25 mouse cellular contexts compared by ENCODE assay signal in genomic region chr19:57554086-57554485, GRCm38 (mm10). TPM values are rescaled to one million over a fixed set of nuclear protein-coding genes. Genes with fewer than 3 reads are reported as not detected.
DNase-seq lines count a peak whose midpoint lies in the region; ATAC-seq and TF ChIP-seq lines count a peak whose summit lies in the region.
"Had no signal": no experiment of that assay in that cellular context is flagged by ENCODE, and none has a peak within 500 bp of the region (broad histone marks: within the 10 kb centered on the region; RNA-seq: fewer than 3 reads in every experiment).

No protein-coding gene starts in this region.

- 0 out of 2 replicates have a peak, but pooled peaks cover 3% of the 10 kb centered on the region for H3K4me1 ChIP-seq in intestine, embryonic 14.5 days (replicated peaks; ENCODE audit: control insufficient read depth, insufficient read depth, low read length)
- H3K4me1 ChIP-seq in intestine, postnatal 0 days (replicated peaks; ENCODE audit: control insufficient read depth, insufficient read depth, low read length), result no peaks in the 10 kb centered on the region

- no peak overlapping the region for H3K4me3 ChIP-seq in intestine, embryonic 14.5 days (ENCODE audit: low read depth, low read length)
- no peak overlapping the region for H3K4me3 ChIP-seq in intestine, postnatal 0 days (ENCODE audit: low read depth, low read length)
- H3K4me3 ChIP-seq: embryonic facial prominence, embryonic 10.5 days; embryonic facial prominence, embryonic 12.5 days; forebrain, embryonic 13.5 days; forebrain, embryonic 15.5 days had no signal

- no peak for ATAC-seq in intestine, embryonic 14.5 days (replicated peaks; ENCODE audit: low FRiP score, low TSS enrichment, low read depth)
- ATAC-seq in intestine, postnatal 0 days, result no peak
- 0 out of 2 replicates have a peak, but pooled peaks have one; percentile 8 for ATAC-seq in common myeloid progenitor, adult 5-6 weeks (replicated peaks; ENCODE audit: low read depth, poor library complexity, severe bottlenecking)
- peak; percentile 52 for ATAC-seq in megakaryocyte, adult 5-6 weeks (ENCODE audit: poor library complexity, severe bottlenecking)
- ATAC-seq: activated CD4-positive, CD25-positive, alpha-beta regulatory T cell, adult 4 months; CD4-positive, CD25-positive, alpha-beta regulatory T cell, adult 4 months; forebrain, embryonic 13.5 days; forebrain, embryonic 15.5 days; forebrain, postnatal 0 days; Patski had no signal

- H3K27ac ChIP-seq in intestine, embryonic 14.5 days (ENCODE audit: low read depth), result no peak overlapping the region
- no peak overlapping the region for H3K27ac ChIP-seq in intestine, postnatal 0 days (ENCODE audit: low read depth, low read length)
- H3K27ac ChIP-seq: forebrain, embryonic 13.5 days; forebrain, embryonic 15.5 days had no signal

- no peak overlapping the region for H3K9ac ChIP-seq in intestine, embryonic 14.5 days (ENCODE audit: low read length)
- H3K9ac ChIP-seq in intestine, postnatal 0 days (ENCODE audit: low read depth, low read length), result no peak overlapping the region
- H3K9ac ChIP-seq: embryonic facial prominence, embryonic 12.5 days; forebrain, embryonic 13.5 days; forebrain, embryonic 15.5 days; forebrain, postnatal 0 days had no signal

- no peaks in the 10 kb centered on the region for H3K27me3 ChIP-seq in intestine, embryonic 14.5 days (replicated peaks; ENCODE audit: control insufficient read depth, insufficient read depth, low read length)
- no peaks in the 10 kb centered on the region for H3K27me3 ChIP-seq in intestine, postnatal 0 days (replicated peaks; ENCODE audit: control insufficient read depth, insufficient read depth, low read length)
- H3K27me3 ChIP-seq: CH12.LX; embryonic facial prominence, embryonic 12.5 days; forebrain, embryonic 13.5 days; forebrain, embryonic 15.5 days; Patski had no signal

- no peak overlapping the region for H3K4me2 ChIP-seq in intestine, embryonic 14.5 days (ENCODE audit: low read length)
- no peak overlapping the region for H3K4me2 ChIP-seq in intestine, postnatal 0 days (replicated peaks; ENCODE audit: low read depth)
- H3K4me2 ChIP-seq: embryonic facial prominence, embryonic 12.5 days; forebrain, embryonic 13.5 days; forebrain, embryonic 15.5 days had no signal

- WGBS in intestine, embryonic 14.5 days, result 82% methylated on average over 6 of the region's 6 CpGs
- 88% methylated on average over 6 of the region's 6 CpGs for WGBS in intestine, postnatal 0 days

- no peak for TF ChIP-seq CTCF in intestine, postnatal 0 days (IDR thresholded peaks at IDR 0.05; ENCODE audit: low read depth)

- H3K36me3 ChIP-seq in intestine, embryonic 14.5 days (ENCODE audit: control insufficient read depth, insufficient read depth, low read length), result no peaks in the 10 kb centered on the region
- H3K36me3 ChIP-seq in intestine, postnatal 0 days (ENCODE audit: control insufficient read depth, insufficient read depth), result no peaks in the 10 kb centered on the region
- H3K36me3 ChIP-seq: embryonic facial prominence, embryonic 10.5 days; embryonic facial prominence, embryonic 12.5 days; forebrain, embryonic 15.5 days; G1E had no signal

- DNase-seq in intestine, embryonic 14.5 days (ENCODE audit: low spot score), result peak; percentile 44
- no peak for DNase-seq in adrenal gland, postnatal 25 days
- no peak for DNase-seq in cerebellum, adult 9-11 months
- DNase-seq: adrenal gland, adult 2 months; adrenal gland, postnatal 10 days; adrenal gland, postnatal 36 days; B cell, adult 2 months; cerebellum, adult 11-12 months; cerebellum, adult 2 months; cerebellum, adult 9-10 months; cerebellum, postnatal 14 days; cerebellum, postnatal 36 days; forebrain, postnatal 0 days had no signal

- H3K9me3 ChIP-seq in intestine, embryonic 14.5 days (ENCODE audit: control insufficient read depth, low read length), result no peaks in the 10 kb centered on the region
- H3K9me3 ChIP-seq in intestine, postnatal 0 days (ENCODE audit: control insufficient read depth), result no peaks in the 10 kb centered on the region
- H3K9me3 ChIP-seq: embryonic facial prominence, embryonic 12.5 days; forebrain, embryonic 15.5 days; G1E had no signal

RNA-seq across cellular contexts. Expression of gene Atrnl1, which starts 56.7 kb away (rescaled TPM):
- polyA plus RNA-seq in intestine, embryonic 14.5 days (2014; fragmentation: Nextera tagmentation; extraction: Ambion mirVana), result 7.4 and 9.3 TPM in 2 replicates
- polyA plus RNA-seq in intestine, postnatal 0 days (2015; fragmentation: Nextera tagmentation; extraction: Ambion mirVana), result 2.5 and 2.6 TPM in 2 replicates
- total RNA-seq in common myeloid progenitor, adult 5-6 weeks (2017), result 4.9 and 6.6 TPM in 2 replicates
- 29.6 and 30.8 TPM in 2 replicates for total RNA-seq in megakaryocyte, adult 5-6 weeks (2015)
- total RNA-seq in megakaryocyte, adult 5-6 weeks (2017), result 39.2 and 47.4 TPM in 2 replicates
- total RNA-seq in adrenal gland, postnatal 25 days (2021), result 26.9 and 29.3 TPM in 2 replicates

Comparison
In these comparisons a context has a peak if more than half of its experiments do, and no peak if none do; other contexts are left out.
1. ATAC-seq: peak in common myeloid progenitor, adult 5-6 weeks (single experiment) and megakaryocyte, adult 5-6 weeks (single experiment); none in intestine, embryonic 14.5 days (single experiment) and intestine, postnatal 0 days (single experiment).